Comparison of ENCODE assay signal across 13 mouse cellular contexts in the genomic region with DNA sequence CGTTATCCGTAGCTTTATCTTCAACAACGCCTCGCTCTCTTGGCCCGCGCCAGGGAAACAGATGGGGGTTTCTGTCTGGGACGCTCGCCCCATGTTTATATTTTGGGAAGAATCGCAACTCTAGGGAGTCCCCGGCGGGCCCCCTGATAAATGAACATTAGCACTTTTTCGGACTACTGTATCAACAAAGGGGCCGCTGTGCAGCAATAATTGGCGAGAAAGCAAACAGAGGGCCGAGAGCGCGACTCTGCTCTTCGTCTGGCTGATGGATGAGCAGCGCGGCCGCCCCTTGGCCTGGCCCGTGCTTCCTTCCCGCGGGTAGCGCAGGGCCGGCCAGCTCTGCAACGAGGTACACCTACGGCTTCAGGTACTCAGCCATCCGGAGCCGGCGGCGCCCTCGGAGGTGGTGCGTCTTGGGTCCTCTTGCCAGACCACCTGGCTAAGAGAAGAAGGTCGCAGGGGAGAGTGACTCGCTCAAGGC. TPM values are rescaled to one million over a fixed set of nuclear protein-coding genes. Genes with fewer than 3 reads are reported as not detected.
DNase-seq lines count a peak whose midpoint lies in the region; ATAC-seq lines count a peak whose summit lies in the region.
"Had no signal": no experiment of that assay in that cellular context is flagged by ENCODE, and none has a peak within 500 bp of the region (broad histone marks: within the 10 kb centered on the region; RNA-seq: fewer than 3 reads in every experiment).

No protein-coding gene starts in this region.

- peak; percentile 40 to 60 for DNase-seq in cerebellum, postnatal 10 days
- no peak for DNase-seq in cerebellum, adult 18-20 months
- DNase-seq in lung, postnatal 10 days = no peak
- DNase-seq in neural tube, embryonic 10.5 days (ENCODE audit: extremely low spot score, low spot score) = peak; percentile 62
- no peak for DNase-seq in left cerebral cortex, postnatal 10 days (ENCODE audit: extremely low spot score in 1 of 2, low spot score in 2 of 2)
- DNase-seq: kidney, adult 2 months; lung, adult 2 months; thymus, adult 18-20 months had no signal

- H3K4me1 ChIP-seq in lung, embryonic 16.5 days (replicated peaks; ENCODE audit: control insufficient read depth, insufficient read depth, low read length) = peaks cover 9% of the 10 kb centered on the region
- H3K4me1 ChIP-seq in embryonic facial prominence, embryonic 13.5 days = peaks cover 12% of the 10 kb centered on the region

- ATAC-seq in lung, embryonic 16.5 days (ENCODE audit: low read depth) = peak; percentile 49; the same call in 1 of the 2 replicates
- ATAC-seq in embryonic facial prominence, embryonic 13.5 days (ENCODE audit: insufficient number of reproducible peaks, insufficient read depth, low FRiP score, low TSS enrichment, low read depth) = no peak
- no peak for ATAC-seq in megakaryocyte-erythroid progenitor cell, adult 5-6 weeks (replicated peaks; ENCODE audit: low FRiP score, low TSS enrichment, poor library complexity, severe bottlenecking)

- intact Hi-C loops in left cerebral cortex, postnatal 10 days (cut with DNase I) = no loop called here

- H3K4me3 ChIP-seq in lung, embryonic 16.5 days (ENCODE audit: low read length) = peak overlapping the region; percentile 14
- peak overlapping the region; percentile 6; the same call in 1 of the 2 replicates for H3K4me3 ChIP-seq in embryonic facial prominence, embryonic 13.5 days

- peaks cover 89% of the 10 kb centered on the region for H3K27me3 ChIP-seq in lung, embryonic 16.5 days (ENCODE audit: control insufficient read depth, insufficient read depth, low read depth, low read length)
- peaks cover 92% of the 10 kb centered on the region for H3K27me3 ChIP-seq in embryonic facial prominence, embryonic 13.5 days

- no peak overlapping the region for H3K27ac ChIP-seq in lung, embryonic 16.5 days (ENCODE audit: low read length)
- no peak overlapping the region for H3K27ac ChIP-seq in embryonic facial prominence, embryonic 13.5 days

- no peaks in the 10 kb centered on the region for H3K9me3 ChIP-seq in lung, embryonic 16.5 days (ENCODE audit: control insufficient read depth, low read length)
- H3K9me3 ChIP-seq in embryonic facial prominence, embryonic 13.5 days = no peaks in the 10 kb centered on the region

- H3K4me2 ChIP-seq in lung, embryonic 16.5 days (ENCODE audit: low read depth, low read length) = peak overlapping the region; percentile 20; the same call in 1 of the 2 replicates
- H3K4me2 ChIP-seq in embryonic facial prominence, embryonic 13.5 days = no peak overlapping the region

- whole genome bisulfite sequencing in lung, embryonic 16.5 days = under 1% methylated on average over 35 of the region's 36 CpGs
- under 1% methylated on average over 36 of the region's 36 CpGs for WGBS in embryonic facial prominence, embryonic 13.5 days

- no peak overlapping the region for H3K9ac ChIP-seq in lung, embryonic 16.5 days (ENCODE audit: low read length)
- H3K9ac ChIP-seq in embryonic facial prominence, embryonic 13.5 days = no peak overlapping the region

- H3K36me3 ChIP-seq in lung, embryonic 16.5 days (ENCODE audit: control insufficient read depth, insufficient read depth, low read length) = no peaks in the 10 kb centered on the region
- no peaks in the 10 kb centered on the region for H3K36me3 ChIP-seq in embryonic facial prominence, embryonic 13.5 days

RNA-seq across cellular contexts. Expression of gene Nkx2-5, which starts 0.4 kb away (rescaled TPM):
- 1.6 and 2.9 TPM in 2 replicates for polyA plus RNA-seq in lung, embryonic 16.5 days (2015; fragmentation: Nextera tagmentation; extraction: Ambion mirVana)
- 0.39 and 2.5 TPM in 2 replicates for polyA plus RNA-seq in embryonic facial prominence, embryonic 13.5 days (2015; fragmentation: Nextera tagmentation; extraction: Ambion mirVana)
- total RNA-seq in megakaryocyte-erythroid progenitor cell, adult 5-6 weeks (2014; fragmentation: Nextera tagmentation) = not detected in 2 replicates
- total RNA-seq in megakaryocyte-erythroid progenitor cell, adult 5-6 weeks (2017) = not detected in 2 replicates
- not detected for total RNA-seq in left cerebral cortex, postnatal 10 days (2021)
- polyA plus RNA-seq: cerebellum, adult 2 months; frontal cortex, adult 2 months; kidney, adult 2 months had no signal

Comparison
In these comparisons a context has a peak if more than half of its experiments do, and no peak if none do; other contexts are left out.
1. DNase-seq: peak in cerebellum, postnatal 10 days (2 of 2) and neural tube, embryonic 10.5 days (single experiment); none in cerebellum, adult 18-20 months (0 of 2), lung, postnatal 10 days (single experiment) and left cerebral cortex, postnatal 10 days (0 of 2).